Mouse (Mus musculus) heart, adult 9 months (tissue): ENCODE data around the gene Fam89b.
"Not testable (repeated sequence)": the region's sequence is repeated elsewhere in the genome, so short reads cannot be mapped to it uniquely, and the experiment has no call there.

Experiments used
- DNase-seq, 2 experiments: peaks; one replicate each; pipeline ENCODE4 v3.0.0; 2022; ENCODE audit warnings: low spot score in 2 of 2

The Fam89b gene

GRCm38 (mm10) chr19:5711218-5711617 lies 18.2 kb downstream of the Fam89b start:
- peak; percentile 59 to 70 for DNase-seq

GRCm38 (mm10) chr19:5710581-5710980 lies 18.9 kb downstream of the Fam89b start:
- no peak for DNase-seq

- no peak for DNase-seq
These were observed 19.4 kb downstream of the Fam89b start for GRCm38 (mm10) chr19:5710068-5710467.

GRCm38 (mm10) chr19:5704801-5705571 lies 24.5 kb downstream of the Fam89b start:
- DNase-seq = peak in 1 of 2 experiments; percentile 43

GRCm38 (mm10) chr19:5704163-5704800 lies 25.2 kb downstream of the Fam89b start, which contains the start of gene Kcnk7:
TSS of gene Kcnk7 (plus strand) at chr19:5704367.
- DNase-seq = no peak

- DNase-seq = no peak
These were observed 33.5 kb downstream of the Fam89b start for GRCm38 (mm10) chr19:5695849-5696462.

GRCm38 (mm10) chr19:5693801-5694200 lies 35.7 kb downstream of the Fam89b start:
- DNase-seq = no peak

- no peak for DNase-seq
These were observed 36.5 kb downstream of the Fam89b start for GRCm38 (mm10) chr19:5692913-5693396.

- DNase-seq = peak; percentile 81 to 90
These were observed 37.2 kb downstream of the Fam89b start for GRCm38 (mm10) chr19:5692086-5692912.

- no peak for DNase-seq
These were observed 37.9 kb downstream of the Fam89b start for GRCm38 (mm10) chr19:5691601-5692000.

- peak in 1 of 2 experiments; percentile 39 for DNase-seq
These were observed 39.1 kb downstream of the Fam89b start for GRCm38 (mm10) chr19:5690343-5690735.

GRCm38 (mm10) chr19:5689565-5690342 lies 39.7 kb downstream of the Fam89b start:
- peak; percentile 92 to 94 for DNase-seq

- no peak for DNase-seq
These were observed 40.4 kb downstream of the Fam89b start for GRCm38 (mm10) chr19:5689088-5689428.

- DNase-seq = peak; percentile 97 to 99
These were observed 41.0 kb downstream of the Fam89b start, which contains the start of the genes Map3k11 and Pcnx3 for GRCm38 (mm10) chr19:5688200-5689087. TSS of gene Map3k11 (plus strand) at chr19:5688742. TSS of gene Pcnx3 (minus strand) at chr19:5688908.

- no peak for DNase-seq
These were observed 41.7 kb downstream of the Fam89b start for GRCm38 (mm10) chr19:5687738-5688137.

GRCm38 (mm10) chr19:5686954-5687353 lies 42.5 kb downstream of the Fam89b start:
- DNase-seq = not testable (repeated sequence)

- DNase-seq = no peak
These were observed 43.0 kb downstream of the Fam89b start for GRCm38 (mm10) chr19:5686437-5686836.

GRCm38 (mm10) chr19:5685861-5686260 lies 43.6 kb downstream of the Fam89b start:
- no peak for DNase-seq

GRCm38 (mm10) chr19:5685431-5685830 lies 44.0 kb downstream of the Fam89b start:
- DNase-seq = no peak

- no peak for DNase-seq
These were observed 44.5 kb downstream of the Fam89b start for GRCm38 (mm10) chr19:5684985-5685384.
